12 mouse cellular contexts compared by ENCODE assay signal in genomic region chr19:13818827-13819226, GRCm38 (mm10). TPM values are rescaled to one million over a fixed set of nuclear protein-coding genes. Genes with fewer than 3 reads are reported as not detected.
DNase-seq lines count a peak whose midpoint lies in the region; ATAC-seq and TF ChIP-seq lines count a peak whose summit lies in the region.
"Had no signal": no experiment of that assay in that cellular context is flagged by ENCODE, and none has a peak within 500 bp of the region (broad histone marks: within the 10 kb centered on the region; RNA-seq: fewer than 3 reads in every experiment).

No protein-coding gene starts in this region.

- no peaks in the 10 kb centered on the region for H3K9me3 ChIP-seq in intestine, postnatal 0 days (ENCODE audit: control insufficient read depth)
- H3K9me3 ChIP-seq in intestine, embryonic 15.5 days: no peaks in the 10 kb centered on the region
- H3K9me3 ChIP-seq: embryonic facial prominence, embryonic 12.5 days; limb, embryonic 12.5 days had no signal

- TF ChIP-seq CTCF in intestine, postnatal 0 days (IDR thresholded peaks at IDR 0.05; ENCODE audit: low read depth): peak; percentile 50

- H3K4me1 ChIP-seq in intestine, postnatal 0 days (replicated peaks; ENCODE audit: control insufficient read depth, insufficient read depth, low read length): no peaks in the 10 kb centered on the region
- no peaks in the 10 kb centered on the region for H3K4me1 ChIP-seq in intestine, embryonic 15.5 days (replicated peaks)
- H3K4me1 ChIP-seq: embryonic facial prominence, embryonic 12.5 days; limb, embryonic 12.5 days had no signal

- H3K4me2 ChIP-seq in intestine, postnatal 0 days (replicated peaks; ENCODE audit: low read depth): no peak overlapping the region
- no peak overlapping the region for H3K4me2 ChIP-seq in intestine, embryonic 15.5 days (replicated peaks)
- H3K4me2 ChIP-seq: embryonic facial prominence, embryonic 12.5 days; limb, embryonic 12.5 days had no signal

- no peak overlapping the region for H3K9ac ChIP-seq in intestine, postnatal 0 days (ENCODE audit: low read depth, low read length)
- H3K9ac ChIP-seq in intestine, embryonic 15.5 days: no peak overlapping the region
- H3K9ac ChIP-seq: embryonic facial prominence, embryonic 12.5 days; limb, embryonic 12.5 days had no signal

- no peaks in the 10 kb centered on the region for H3K27me3 ChIP-seq in intestine, postnatal 0 days (replicated peaks; ENCODE audit: control insufficient read depth, insufficient read depth, low read length)
- H3K27me3 ChIP-seq in intestine, embryonic 15.5 days (replicated peaks): no peaks in the 10 kb centered on the region
- H3K27me3 ChIP-seq: embryonic facial prominence, embryonic 12.5 days; limb, embryonic 12.5 days had no signal

- ATAC-seq in intestine, postnatal 0 days: no peak
- ATAC-seq in intestine, embryonic 15.5 days: no peak
- ATAC-seq in erythroblast, adult 5-6 weeks (replicated peaks; ENCODE audit: low FRiP score, poor library complexity, severe bottlenecking): no peak

- H3K27ac ChIP-seq in intestine, postnatal 0 days (ENCODE audit: low read depth, low read length): no peak overlapping the region
- no peak overlapping the region for H3K27ac ChIP-seq in intestine, embryonic 15.5 days
- H3K27ac ChIP-seq: embryonic facial prominence, embryonic 12.5 days; limb, embryonic 12.5 days had no signal

- 31% methylated on average over 5 of the region's 5 CpGs for WGBS in intestine, postnatal 0 days
- WGBS in intestine, embryonic 15.5 days: 25% methylated on average over 5 of the region's 5 CpGs

- H3K36me3 ChIP-seq in intestine, postnatal 0 days (ENCODE audit: control insufficient read depth, insufficient read depth): no peaks in the 10 kb centered on the region
- no peaks in the 10 kb centered on the region for H3K36me3 ChIP-seq in intestine, embryonic 15.5 days
- H3K36me3 ChIP-seq: embryonic facial prominence, embryonic 12.5 days; limb, embryonic 12.5 days had no signal

- no peak overlapping the region for H3K4me3 ChIP-seq in intestine, postnatal 0 days (ENCODE audit: low read depth, low read length)
- H3K4me3 ChIP-seq in intestine, embryonic 15.5 days (replicated peaks): no peak overlapping the region
- H3K4me3 ChIP-seq: embryonic facial prominence, embryonic 12.5 days; limb, embryonic 12.5 days had no signal

- peak; percentile 4 to 7 for DNase-seq in right cerebral cortex, adult 2 months (ENCODE audit: low spot score in 2 of 2)
- no peak for DNase-seq in right cerebral cortex, postnatal 25 days
- DNase-seq in c-Kit-positive CD71-negative TER-119-negative erythroid progenitor cells, embryonic 14.5 days (ENCODE audit: low read depth): peak; percentile 4
- DNase-seq in urinary bladder, postnatal 14 days (ENCODE audit: low spot score): no peak
- DNase-seq: gastrocnemius, postnatal 14 days; kidney, adult 11 months; spleen, adult 18-20 months had no signal

RNA-seq across cellular contexts. Expression of gene Olfr1499, which starts 0.4 kb away (rescaled TPM):
- not detected in 2 replicates for polyA plus RNA-seq in intestine, postnatal 0 days (2015; fragmentation: Nextera tagmentation; extraction: Ambion mirVana)
- polyA plus RNA-seq in intestine, embryonic 15.5 days (2015; fragmentation: Nextera tagmentation; extraction: Ambion mirVana): not detected in 2 replicates
- not detected in 2 replicates for total RNA-seq in erythroblast, adult 5-6 weeks (2015; ENCODE audit: low replicate concordance)
- 0.51 TPM in 1 of 2 replicates, not detected in the other for total RNA-seq in erythroblast, adult 5-6 weeks (2017; ENCODE audit: low replicate concordance)
- total RNA-seq: gastrocnemius, postnatal 14 days had no signal
- polyA plus RNA-seq: embryonic facial prominence, embryonic 12.5 days; limb, embryonic 12.5 days had no signal

RNA-seq across cellular contexts. Expression of gene Olfr1500, which starts 11.5 kb away (rescaled TPM):
- polyA plus RNA-seq in intestine, postnatal 0 days (2015; fragmentation: Nextera tagmentation; extraction: Ambion mirVana): not detected in 2 replicates
- not detected in 2 replicates for polyA plus RNA-seq in intestine, embryonic 15.5 days (2015; fragmentation: Nextera tagmentation; extraction: Ambion mirVana)
- not detected in 2 replicates for total RNA-seq in erythroblast, adult 5-6 weeks (2015; ENCODE audit: low replicate concordance)
- not detected in 2 replicates for total RNA-seq in erythroblast, adult 5-6 weeks (2017; ENCODE audit: low replicate concordance)
- total RNA-seq: gastrocnemius, postnatal 14 days had no signal
- polyA plus RNA-seq: embryonic facial prominence, embryonic 12.5 days; limb, embryonic 12.5 days had no signal

RNA-seq across cellular contexts. Expression of gene Olfr1497, which starts 20.8 kb away (rescaled TPM):
- polyA plus RNA-seq in intestine, postnatal 0 days (2015; fragmentation: Nextera tagmentation; extraction: Ambion mirVana): not detected in 2 replicates
- not detected in 2 replicates for polyA plus RNA-seq in intestine, embryonic 15.5 days (2015; fragmentation: Nextera tagmentation; extraction: Ambion mirVana)
- not detected in 2 replicates for total RNA-seq in erythroblast, adult 5-6 weeks (2015; ENCODE audit: low replicate concordance)
- not detected in 2 replicates for total RNA-seq in erythroblast, adult 5-6 weeks (2017; ENCODE audit: low replicate concordance)
- total RNA-seq: gastrocnemius, postnatal 14 days had no signal
- polyA plus RNA-seq: embryonic facial prominence, embryonic 12.5 days; limb, embryonic 12.5 days had no signal

RNA-seq across cellular contexts. Expression of gene Olfr1501, which starts 31.7 kb away (rescaled TPM):
- polyA plus RNA-seq in intestine, postnatal 0 days (2015; fragmentation: Nextera tagmentation; extraction: Ambion mirVana): not detected in 2 replicates
- not detected in 2 replicates for polyA plus RNA-seq in intestine, embryonic 15.5 days (2015; fragmentation: Nextera tagmentation; extraction: Ambion mirVana)
- total RNA-seq in erythroblast, adult 5-6 weeks (2015; ENCODE audit: low replicate concordance): not detected in 2 replicates
- total RNA-seq in erythroblast, adult 5-6 weeks (2017; ENCODE audit: low replicate concordance): not detected in 2 replicates
- total RNA-seq: gastrocnemius, postnatal 14 days had no signal
- polyA plus RNA-seq: embryonic facial prominence, embryonic 12.5 days; limb, embryonic 12.5 days had no signal

RNA-seq across cellular contexts. Expression of gene Olfr1496, which starts 41.1 kb away (rescaled TPM):
- polyA plus RNA-seq in intestine, postnatal 0 days (2015; fragmentation: Nextera tagmentation; extraction: Ambion mirVana): not detected in 2 replicates
- polyA plus RNA-seq in intestine, embryonic 15.5 days (2015; fragmentation: Nextera tagmentation; extraction: Ambion mirVana): not detected in 2 replicates
- total RNA-seq in erythroblast, adult 5-6 weeks (2015; ENCODE audit: low replicate concordance): not detected in 2 replicates
- 2.0 TPM in 1 of 2 replicates, not detected in the other for total RNA-seq in erythroblast, adult 5-6 weeks (2017; ENCODE audit: low replicate concordance)
- total RNA-seq: gastrocnemius, postnatal 14 days had no signal
- polyA plus RNA-seq: embryonic facial prominence, embryonic 12.5 days; limb, embryonic 12.5 days had no signal

Comparison
In these comparisons a context has a peak if more than half of its experiments do, and no peak if none do; other contexts are left out.
1. DNase-seq: peak in right cerebral cortex, adult 2 months (2 of 2) and c-Kit-positive CD71-negative TER-119-negative erythroid progenitor cells, embryonic 14.5 days (single experiment); none in right cerebral cortex, postnatal 25 days (single experiment) and urinary bladder, postnatal 14 days (single experiment).